Mouse (Mus musculus) G1E (cell line): ENCODE measurements at regions not wholly inside any gene's neighbourhood (a gene's known extent, or its start where the extent isn't known, plus 50 kb on each side); places are given as distances from the start of the nearest gene placed in this dataset.

Source experiments
- ATAC-seq: 2 replicates; pipeline ENCODE4 v1.8.0; 2016; ENCODE audit warnings: mild to moderate bottlenecking; ENCODE audit not compliant: insufficient number of reproducible peaks, poor library complexity, low FRiP score, severe bottlenecking; ENCODE audit errors: extremely low read depth
- DNase-seq: peaks from one replicate; pipeline ENCODE4 v3.0.0; 2012; ENCODE audit warnings: low spot score
- H3K27me3 ChIP-seq: 2 replicates; pipeline ENCODE4 v1.6.1; 2012; ENCODE audit warnings: mild to moderate bottlenecking, low read length, inconsistent platforms; ENCODE audit not compliant: insufficient read depth
- H3K36me3 ChIP-seq: replicated peaks from 2 replicates; pipeline ENCODE3; 2012; ENCODE audit warnings: mild to moderate bottlenecking, inconsistent platforms
- H3K4me1 ChIP-seq: 2 replicates; pipeline ENCODE4 v1.6.1; 2012; ENCODE audit warnings: low read depth, low read length, inconsistent platforms, mixed read lengths; ENCODE audit not compliant: insufficient read depth
- H3K4me3 ChIP-seq: 2 replicates; pipeline ENCODE4 v1.5.1; 2012; ENCODE audit warnings: low read depth, mild to moderate bottlenecking, inconsistent platforms, low read length, moderate library complexity, mixed read lengths
- H3K9me3 ChIP-seq: replicated peaks from 2 replicates; pipeline ENCODE4 v1.6.1; 2012; ENCODE audit warnings: inconsistent platforms
- CTCF ChIP-seq: IDR thresholded peaks from 2 replicates; pipeline ENCODE4 v1.5.1; 2012; ENCODE audit warnings: low read depth, low read length, inconsistent platforms, mixed read lengths
- GATA1 ChIP-seq: IDR thresholded peaks from 2 replicates; pipeline ENCODE4 v1.6.1; 2012; ENCODE audit warnings: borderline replicate concordance, low read length, inconsistent platforms, mixed read lengths
- GATA2 ChIP-seq: IDR thresholded peaks from 2 replicates; pipeline ENCODE4 v1.6.1; 2012; ENCODE audit warnings: low read depth, low read length, inconsistent platforms, borderline replicate concordance
- POLR2AphosphoS5 ChIP-seq: IDR thresholded peaks from 2 replicates; pipeline ENCODE4 v1.6.1; 2012; ENCODE audit warnings: low read depth, low read length, inconsistent platforms; ENCODE audit not compliant: insufficient replicate concordance
- TAL1 ChIP-seq: conservative IDR thresholded peaks from 2 replicates; pipeline ENCODE4 v1.6.1; 2012; ENCODE audit warnings: low read depth, low read length, inconsistent platforms, mixed read lengths

GRCm38 (mm10) chr1:69331418-69332254 lies 223.8 kb upstream of the Erbb4 start:
- Histone ChIP-seq H3K27me3 (no peaks in the 10 kb centered on the region), H3K4me1 (peaks cover 22% of the 10 kb centered on the region), H3K36me3 (no peaks in the 10 kb centered on the region), H3K4me3 (no peak overlapping the region; the same call in 1 of the 2 replicates), H3K9me3 (no peaks in the 10 kb centered on the region)
- ATAC-seq (peak; percentile 24; the same call in 1 of the 2 replicates), DNase-seq (no peak)
- TF ChIP-seq GATA1 (no peak), GATA2 (no peak), CTCF (no peak), TAL1 (no peak)

DNA sequence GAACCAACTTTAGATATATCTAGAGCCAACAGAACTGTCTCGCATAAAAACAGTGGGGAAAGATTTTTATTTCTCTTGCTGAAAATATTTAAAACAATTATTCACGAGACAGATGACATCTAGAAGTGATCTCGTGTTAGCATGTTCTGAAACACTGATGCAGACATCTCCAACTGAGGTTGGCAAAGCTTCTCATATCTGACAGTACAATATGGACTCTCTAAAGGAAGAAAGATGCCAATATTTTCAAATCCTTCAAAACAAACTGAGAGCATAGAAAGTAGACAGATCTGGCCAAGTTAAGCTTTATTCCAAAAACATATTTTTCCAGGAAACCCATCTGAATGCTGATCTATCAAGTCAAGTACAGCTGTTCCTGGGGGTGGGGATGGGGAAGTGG lies 221.5 kb upstream of the Erbb4 start:
- H3K9me3 ChIP-seq, result no peaks in the 10 kb centered on the region
- no peak for DNase-seq
- H3K4me1 ChIP-seq, result peaks cover 22% of the 10 kb centered on the region
- TF ChIP-seq CTCF, result no peak
- TF ChIP-seq GATA1, result no peak
- TF ChIP-seq POLR2AphosphoS5, result no peak
- no peak for TF ChIP-seq TAL1
- TF ChIP-seq GATA2, result no peak
- no peaks in the 10 kb centered on the region for H3K27me3 ChIP-seq
- no peak overlapping the region for H3K4me3 ChIP-seq
- no peaks in the 10 kb centered on the region for H3K36me3 ChIP-seq
- no peak for ATAC-seq

DNA sequence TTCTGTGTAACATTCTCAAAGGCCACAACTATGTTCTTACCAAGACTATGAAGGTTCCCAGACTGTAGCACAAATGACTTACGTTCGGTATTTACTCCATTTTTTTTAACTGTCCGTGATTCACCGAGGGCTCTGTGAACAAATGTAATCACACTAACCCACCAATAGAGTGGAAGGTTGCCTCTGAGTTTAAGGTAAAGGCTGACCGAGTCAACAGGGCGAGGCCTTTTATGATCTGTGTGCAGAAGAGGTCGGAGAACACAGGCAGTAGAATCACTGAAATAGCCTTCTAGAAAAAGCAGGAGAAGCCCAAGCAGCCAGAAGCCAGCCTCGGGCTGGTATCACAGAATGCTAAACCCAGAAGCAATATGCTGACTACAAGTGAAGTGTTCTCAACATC lies 218.9 kb upstream of the Erbb4 start:
- peaks cover 8% of the 10 kb centered on the region for H3K4me1 ChIP-seq
- no peak for DNase-seq
- H3K27me3 ChIP-seq, result no peaks in the 10 kb centered on the region
- ATAC-seq, result no peak
- no peak overlapping the region for H3K4me3 ChIP-seq
- no peaks in the 10 kb centered on the region for H3K9me3 ChIP-seq
- no peak for TF ChIP-seq POLR2AphosphoS5
- no peak for TF ChIP-seq TAL1
- TF ChIP-seq GATA2, result no peak
- no peak for TF ChIP-seq GATA1
- TF ChIP-seq CTCF, result no peak
- H3K36me3 ChIP-seq, result no peaks in the 10 kb centered on the region

DNA sequence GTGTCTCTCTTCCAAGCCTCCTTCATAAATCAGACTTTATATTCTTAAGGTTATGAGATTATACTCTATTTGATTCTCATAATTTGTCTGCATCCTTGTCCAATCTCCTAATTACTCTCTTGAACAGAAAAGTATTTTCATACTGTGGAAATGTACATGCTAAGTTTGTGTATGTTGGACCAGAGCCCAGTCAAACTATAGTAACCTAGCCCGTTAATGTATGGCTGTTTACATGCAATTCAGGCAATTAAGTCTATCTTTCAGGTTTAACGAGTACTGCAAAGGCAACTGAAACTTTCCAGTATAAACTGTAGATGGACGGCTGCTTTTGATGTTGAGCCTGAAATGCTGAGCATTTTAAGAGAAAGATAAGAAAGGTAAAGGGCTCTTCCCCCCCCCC lies 211.7 kb upstream of the Erbb4 start:
- TF ChIP-seq TAL1, result no peak
- no peak for ATAC-seq
- H3K27me3 ChIP-seq, result no peaks in the 10 kb centered on the region; the same call in 1 of the 2 replicates

DNA sequence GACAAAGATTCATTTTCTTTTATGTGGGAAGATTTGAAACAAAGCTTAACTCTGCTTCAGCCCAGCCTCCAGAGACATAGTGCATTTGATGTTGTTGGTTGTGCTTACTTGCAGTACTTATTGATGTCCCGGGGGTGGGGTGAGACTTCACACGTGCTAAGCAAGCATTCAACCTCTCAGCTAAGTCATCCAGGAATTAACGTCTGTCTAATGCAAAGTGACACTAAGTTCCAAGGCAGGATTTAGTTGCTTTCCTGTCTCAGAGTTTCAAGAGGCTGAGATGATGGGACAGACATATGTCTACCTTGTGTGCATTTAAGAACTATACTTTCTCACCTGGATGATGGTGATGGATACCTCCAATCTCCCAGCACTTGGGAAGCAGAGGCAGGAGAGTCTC lies 189.0 kb upstream of the Erbb4 start:
- DNase-seq (no peak), ATAC-seq (no peak)
- TF ChIP-seq POLR2AphosphoS5 (no peak), TAL1 (no peak), GATA2 (no peak), CTCF (no peak), GATA1 (no peak)
- Histone ChIP-seq H3K27me3 (peaks cover 3% of the 10 kb centered on the region; the same call in 1 of the 2 replicates), H3K4me3 (no peak overlapping the region), H3K9me3 (no peaks in the 10 kb centered on the region), H3K36me3 (no peaks in the 10 kb centered on the region), H3K4me1 (0 out of 2 replicates have a peak, but pooled peaks cover 3% of the 10 kb centered on the region)

More for the DNA sequence above, 211.7 kb upstream of the Erbb4 start:
- no peak for DNase-seq
- H3K9me3 ChIP-seq, result no peaks in the 10 kb centered on the region
- no peaks in the 10 kb centered on the region for H3K36me3 ChIP-seq
- H3K4me3 ChIP-seq, result no peak overlapping the region
- peaks cover 3% of the 10 kb centered on the region; the same call in 1 of the 2 replicates for H3K4me1 ChIP-seq

GRCm38 (mm10) chr1:69291329-69291728 lies 183.5 kb upstream of the Erbb4 start:
- no peak for ATAC-seq
- DNase-seq, result no peak
- no peak for TF ChIP-seq GATA1
- no peak for TF ChIP-seq GATA2
- no peak for TF ChIP-seq CTCF
- no peak for TF ChIP-seq TAL1
- TF ChIP-seq POLR2AphosphoS5, result no peak
- Histone ChIP-seq H3K9me3 (no peaks in the 10 kb centered on the region), H3K27me3 (peaks cover 8% of the 10 kb centered on the region), H3K36me3 (no peaks in the 10 kb centered on the region), H3K4me1 (0 out of 2 replicates have a peak, but pooled peaks cover 3% of the 10 kb centered on the region), H3K4me3 (no peak overlapping the region)

GRCm38 (mm10) chr1:69286374-69286773 lies 178.5 kb upstream of the Erbb4 start:
- H3K4me1 ChIP-seq, result peaks cover 6% of the 10 kb centered on the region
- no peak overlapping the region for H3K4me3 ChIP-seq
- no peak for TF ChIP-seq GATA2
- TF ChIP-seq CTCF, result no peak
- no peak for TF ChIP-seq POLR2AphosphoS5
- TF ChIP-seq TAL1, result no peak
- peaks cover 17% of the 10 kb centered on the region for H3K27me3 ChIP-seq
- H3K36me3 ChIP-seq, result no peaks in the 10 kb centered on the region
- no peaks in the 10 kb centered on the region for H3K9me3 ChIP-seq
- ATAC-seq (no peak), DNase-seq (no peak)
